Mouse (Mus musculus) C2C12 (cell line): ENCODE data around the gene Otogl.

Experiments used
- CTCF ChIP-seq: IDR thresholded peaks from one replicate; pipeline ENCODE4 v1.5.1; 2011; ENCODE audit not compliant: control insufficient read depth, insufficient read depth, insufficient read length
- MAX ChIP-seq: IDR thresholded peaks from one replicate; pipeline ENCODE4 v1.6.1; 2011; ENCODE audit warnings: mild to moderate bottlenecking, control low read depth
- MYOG ChIP-seq: IDR thresholded peaks from one replicate; pipeline ENCODE4 v1.6.1; 2011; ENCODE audit not compliant: control insufficient read depth, insufficient read length; ENCODE audit errors: extremely low read depth
- USF1 ChIP-seq: IDR thresholded peaks from one replicate; pipeline ENCODE4 v1.6.1; 2011; ENCODE audit warnings: low read depth, mild to moderate bottlenecking, control low read depth, moderate library complexity

DNA sequence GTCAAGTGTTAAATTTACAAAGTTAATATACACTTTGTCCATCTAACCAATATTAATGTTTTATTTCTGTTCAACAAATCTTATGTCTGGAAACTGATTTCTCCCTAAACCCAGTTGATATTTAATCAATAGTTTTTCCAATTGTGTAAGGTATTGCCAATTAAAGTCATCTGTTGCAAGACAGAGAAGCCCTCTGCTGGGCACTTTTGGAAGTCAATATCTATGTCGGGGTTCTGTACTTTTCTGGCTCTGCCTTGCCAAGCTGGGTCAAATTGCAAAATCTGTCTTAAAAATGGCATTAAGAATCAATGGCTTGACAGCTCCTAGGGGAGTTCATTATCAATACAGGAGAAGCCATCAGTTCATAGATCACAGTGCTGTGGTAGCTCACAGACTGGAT is 10.8 kb upstream of the Otogl start:
- TF ChIP-seq USF1 (no peak), CTCF (no peak), MYOG (no peak), MAX (no peak)
